Mouse (Mus musculus) liver, embryonic 11.5 days (tissue): ENCODE measurements around the gene Fam131a. TPM values are rescaled to one million over a fixed set of nuclear protein-coding genes. Genes with fewer than 3 reads are reported as not detected.
A peak's percentile ranks its signal among the peaks of the same experiment; 100 is the strongest.

Source experiments
- ATAC-seq: fragments of 200-750 bp; cut with Nextera tagmentation; replicated peaks from 2 replicates; pipeline ENCODE4 v1.8.0; 2017; ENCODE audit warnings: moderate number of reproducible peaks, mild to moderate bottlenecking, moderate TSS enrichment, moderate library complexity; ENCODE audit not compliant: low FRiP score
- DNase-seq: peaks from one replicate; pipeline ENCODE4 v3.0.0-alpha.2; 2017; ENCODE audit warnings: low spot score
- H3K27ac ChIP-seq: fragments of 300-500 bp; sonication (generic); 2 replicates; pipeline ENCODE4 v1.5.1; 2014; ENCODE audit warnings: mild to moderate bottlenecking, low read depth, low read length, control low read depth
- H3K27me3 ChIP-seq: fragments of 300-500 bp; sonication (generic); replicated peaks from 2 replicates; pipeline ENCODE4 v1.6.1; 2014; ENCODE audit warnings: low read length, mixed read lengths; ENCODE audit not compliant: control insufficient read depth, insufficient read depth
- H3K36me3 ChIP-seq: fragments of 300-500 bp; sonication (generic); 2 replicates; pipeline ENCODE4 v1.6.1; 2014; ENCODE audit warnings: mild to moderate bottlenecking, low read length, moderate library complexity, mixed read lengths; ENCODE audit not compliant: control insufficient read depth, insufficient read depth
- H3K4me1 ChIP-seq: fragments of 300-500 bp; sonication (generic); replicated peaks from 2 replicates; pipeline ENCODE4 v1.6.1; 2014; ENCODE audit warnings: low read length, mixed read lengths; ENCODE audit not compliant: control insufficient read depth, insufficient read depth
- H3K4me2 ChIP-seq: fragments of 300-500 bp; sonication (generic); 2 replicates; pipeline ENCODE4 v1.6.1; 2014; ENCODE audit warnings: mild to moderate bottlenecking, control low read depth, moderate library complexity
- H3K4me3 ChIP-seq: fragments of 300-500 bp; sonication (generic); 2 replicates; pipeline ENCODE4 v1.5.1; 2014; ENCODE audit warnings: low read depth, low read length, control low read depth
- H3K9ac ChIP-seq: fragments of 300-500 bp; sonication (generic); 2 replicates; pipeline ENCODE4 v1.6.1; 2014; ENCODE audit warnings: low read depth, low read length, control low read depth
- H3K9me3 ChIP-seq: fragments of 300-500 bp; sonication (generic); 2 replicates; pipeline ENCODE4 v1.6.1; 2016; ENCODE audit warnings: low read length, inconsistent platforms, mixed read lengths; ENCODE audit not compliant: control insufficient read depth
- WGBS: fragments of 180-500 bp; shearing (Covaris S2); extraction: QIAGEN DNeasy Blood & Tissue Kit; methylation state at CpG from one replicate; pipeline ENCODE4 v1.1.7; 2014; 5-methylcytosine and 5-hydroxymethylcytosine counted together
- polyA plus RNA-seq: library from polyadenylated mRNA; unstranded; fragments of >200 nt; fragmentation: Nextera tagmentation; extraction: Ambion mirVana; gene quantifications from 2 replicates; pipeline ENCODE4 v1.2.1, GENCODE M21; 2014

The Fam131a gene
- polyA plus RNA-seq, 1 experiment from 2014 or later = 2.1 TPM

DNA sequence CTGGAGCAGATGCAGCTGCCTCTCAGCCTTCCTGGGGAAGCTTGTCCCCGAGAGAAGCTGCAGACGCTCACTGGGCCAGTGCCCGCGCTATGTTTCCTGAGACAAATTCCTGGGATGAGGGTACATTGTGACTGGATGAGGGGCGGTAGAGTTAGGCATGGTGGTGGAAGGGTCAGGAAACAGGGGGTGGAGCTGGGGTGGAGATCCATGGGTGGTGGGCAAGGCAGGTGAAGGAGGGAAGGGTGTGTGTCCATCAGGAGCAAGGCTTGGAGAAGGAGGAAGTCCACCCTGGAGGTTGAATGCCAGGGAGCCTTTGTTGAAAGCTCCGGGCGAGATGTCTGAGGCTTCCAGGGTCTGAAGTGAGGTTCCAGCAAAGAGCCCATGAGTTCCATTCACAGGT is 32.3 kb downstream of the Fam131a start:
- Histone ChIP-seq H3K9me3 (no peaks in the 10 kb centered on the region), H3K27ac (no peak overlapping the region), H3K27me3 (peaks cover 5% of the 10 kb centered on the region), H3K4me1 (no peaks in the 10 kb centered on the region), H3K9ac (no peak overlapping the region), H3K4me2 (no peak overlapping the region), H3K36me3 (no peaks in the 10 kb centered on the region; the same call in 1 of the 2 replicates), H3K4me3 (no peak overlapping the region)
- no peak for DNase-seq
- no peak for ATAC-seq
- 73% methylated on average over 7 of the region's 7 CpGs for WGBS

DNA sequence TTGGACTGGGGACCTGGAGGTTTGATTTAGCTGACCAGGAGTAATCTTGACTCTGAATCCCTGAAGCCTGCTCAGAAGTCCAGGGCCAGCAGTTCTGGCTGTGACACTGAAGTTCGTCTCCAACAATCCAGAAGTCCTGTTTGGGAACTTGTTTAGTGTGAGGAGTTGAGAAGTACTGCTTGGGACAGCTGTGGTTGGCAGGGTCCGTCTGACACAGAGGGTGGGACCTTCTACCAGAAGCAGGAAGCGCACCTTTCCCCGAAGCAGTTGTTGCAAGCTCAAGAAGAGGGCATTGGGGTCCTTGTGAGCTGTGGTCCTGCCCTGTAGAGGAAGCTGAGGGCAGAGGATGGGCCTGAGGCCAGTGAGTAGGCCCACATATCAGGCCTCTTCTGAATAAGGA is 32.7 kb downstream of the Fam131a start:
- Histone ChIP-seq H3K4me2 (no peak overlapping the region), H3K4me1 (no peaks in the 10 kb centered on the region), H3K9me3 (no peaks in the 10 kb centered on the region), H3K36me3 (no peaks in the 10 kb centered on the region), H3K4me3 (no peak overlapping the region), H3K27ac (no peak overlapping the region), H3K9ac (no peak overlapping the region), H3K27me3 (peaks cover 8% of the 10 kb centered on the region)
- no peak for ATAC-seq
- 72% methylated on average over 4 of the region's 4 CpGs for WGBS
- DNase-seq = no peak

DNA sequence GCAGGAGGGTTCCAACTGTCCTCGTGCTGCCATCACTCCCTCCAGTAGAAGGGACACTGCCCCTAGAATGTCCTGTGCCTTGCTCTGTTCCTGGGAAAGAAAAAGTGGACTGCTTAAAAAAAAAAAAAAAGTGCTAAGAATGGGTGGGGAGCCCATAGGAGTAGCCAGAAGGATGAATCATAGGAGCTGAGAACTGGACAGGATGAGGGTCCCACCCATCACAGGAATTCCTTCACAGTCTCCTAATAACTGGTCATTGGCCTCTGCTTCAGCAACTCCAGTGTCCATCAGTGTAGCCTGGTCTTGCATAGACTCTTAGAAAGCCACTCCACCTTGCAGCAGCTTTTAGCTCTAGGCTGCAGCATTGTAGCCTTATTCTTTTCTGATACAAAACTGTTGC is 33.3 kb downstream of the Fam131a start:
- no peaks in the 10 kb centered on the region for H3K4me1 ChIP-seq
- peaks cover 14% of the 10 kb centered on the region for H3K27me3 ChIP-seq
- DNase-seq (no peak), ATAC-seq (no peak)
- H3K36me3 ChIP-seq = no peaks in the 10 kb centered on the region
- no peak overlapping the region for H3K9ac ChIP-seq
- H3K4me3 ChIP-seq = no peak overlapping the region
- H3K9me3 ChIP-seq = no peaks in the 10 kb centered on the region
- no peak overlapping the region for H3K4me2 ChIP-seq
- 48% methylated on average over 1 of the region's 1 CpGs for WGBS
- no peak overlapping the region for H3K27ac ChIP-seq

DNA sequence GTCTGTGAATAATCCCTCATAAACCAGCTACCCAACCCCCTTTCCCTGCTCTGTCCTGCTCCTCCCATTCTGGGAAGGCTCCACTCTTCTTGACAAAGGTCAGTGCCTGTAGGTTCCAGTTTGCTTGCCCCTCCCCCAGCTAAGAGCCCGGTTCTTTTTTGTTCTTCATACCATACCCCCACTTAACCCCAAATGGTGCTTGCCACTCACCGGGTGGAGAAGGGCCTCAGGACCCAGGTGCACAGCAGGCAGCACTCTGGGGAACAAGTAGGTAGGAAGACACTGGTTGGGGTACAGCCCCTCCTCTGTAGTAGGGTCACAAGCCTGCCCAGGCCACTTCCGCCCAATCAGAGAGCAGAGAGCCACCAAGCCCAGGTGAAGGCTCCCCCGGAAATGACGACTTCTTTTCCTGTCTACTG is 37.3 kb downstream of the Fam131a start:
- H3K27me3 ChIP-seq = peaks cover 53% of the 10 kb centered on the region
- peak overlapping the region; percentile 23 for H3K4me2 ChIP-seq
- H3K9ac ChIP-seq = no peak overlapping the region
- no peaks in the 10 kb centered on the region for H3K36me3 ChIP-seq
- ATAC-seq = peak; percentile 50; the same call in 1 of the 2 replicates
- peaks cover 3% of the 10 kb centered on the region; the same call in 1 of the 2 replicates for H3K4me1 ChIP-seq
- H3K4me3 ChIP-seq = peak overlapping the region; percentile 27; the same call in 1 of the 2 replicates
- no peaks in the 10 kb centered on the region for H3K9me3 ChIP-seq
- peak overlapping the region; percentile 30; the same call in 1 of the 2 replicates for H3K27ac ChIP-seq
- 22% methylated on average over 5 of the region's 5 CpGs for whole genome bisulfite sequencing
- no peak for DNase-seq

DNA sequence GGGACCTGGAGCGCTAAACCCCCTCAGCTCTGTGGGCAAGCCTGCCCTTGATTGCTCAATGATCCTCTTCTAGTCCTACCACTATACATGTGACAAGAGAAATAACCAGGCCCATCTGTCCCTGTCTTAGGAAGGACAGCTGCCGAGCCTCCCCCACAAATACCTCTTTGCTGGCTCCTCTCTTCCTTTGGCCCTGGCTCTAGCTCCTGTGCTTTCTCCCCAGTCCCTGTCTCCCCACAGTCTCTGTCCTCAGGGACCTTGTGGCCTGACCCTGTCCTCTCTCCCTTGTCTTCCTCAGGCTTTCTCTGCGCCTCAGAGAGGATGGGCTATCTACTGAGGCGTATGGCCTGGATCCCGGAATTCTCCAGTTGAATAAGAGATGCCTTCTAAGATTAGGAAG is 38.6 kb downstream of the Fam131a start:
- 54% methylated on average over 5 of the region's 5 CpGs for WGBS
- H3K27me3 ChIP-seq = peaks cover 64% of the 10 kb centered on the region

DNA sequence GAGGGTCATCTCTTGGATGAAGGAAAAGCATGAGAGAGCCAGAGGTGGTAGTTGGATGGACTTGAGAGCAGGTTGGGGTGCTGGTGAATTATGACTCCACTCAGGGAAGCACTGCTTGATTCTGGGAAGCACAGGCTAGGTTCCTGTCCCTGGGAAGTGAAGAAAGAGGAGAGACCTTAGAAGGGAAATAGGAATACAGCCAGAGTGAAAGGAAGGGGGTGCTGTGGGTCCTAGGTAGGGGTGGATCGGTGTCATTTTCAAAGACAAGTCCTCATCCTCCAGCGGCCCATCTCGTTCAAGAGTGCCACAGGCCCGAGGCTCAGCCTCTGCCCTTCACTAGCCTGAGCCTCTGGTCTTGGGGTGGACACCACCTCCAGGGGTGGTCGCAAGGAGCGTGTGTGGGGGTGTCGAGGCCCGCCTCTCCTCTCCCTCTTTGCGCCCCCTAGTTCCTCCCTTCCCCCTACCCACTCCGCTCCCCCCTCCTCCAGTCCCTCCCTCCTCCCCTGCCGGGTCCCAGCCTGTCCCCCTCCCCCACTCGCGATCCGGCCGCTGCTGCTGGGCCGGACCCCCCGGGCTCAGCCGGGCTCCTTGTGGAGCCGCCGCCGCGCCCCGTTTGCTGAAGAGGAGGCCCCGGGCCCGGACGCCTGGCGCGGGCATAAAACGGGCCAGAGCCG is 39.3 kb downstream of the Fam131a start:
- Histone ChIP-seq H3K4me1 (peaks cover 3% of the 10 kb centered on the region; the same call in 1 of the 2 replicates), H3K27ac (peak overlapping the region; percentile 41; the same call in 1 of the 2 replicates), H3K4me2 (peak overlapping the region; percentile 64), H3K36me3 (no peaks in the 10 kb centered on the region), H3K9ac (peak overlapping the region; percentile 56), H3K9me3 (no peaks in the 10 kb centered on the region), H3K27me3 (peaks cover 62% of the 10 kb centered on the region), H3K4me3 (peak overlapping the region; percentile 50)
- 2% methylated on average over 30 of the region's 30 CpGs for WGBS
- DNase-seq (no peak), ATAC-seq (peak; percentile 5; the same call in 1 of the 2 replicates)

More for the DNA sequence above, 38.6 kb downstream of the Fam131a start:
- no peak overlapping the region for H3K4me2 ChIP-seq
- H3K9me3 ChIP-seq = no peaks in the 10 kb centered on the region
- no peak overlapping the region for H3K27ac ChIP-seq
- no peak overlapping the region for H3K4me3 ChIP-seq
- H3K9ac ChIP-seq = no peak overlapping the region
- ATAC-seq = no peak
- H3K36me3 ChIP-seq = no peaks in the 10 kb centered on the region
- H3K4me1 ChIP-seq = peaks cover 3% of the 10 kb centered on the region; the same call in 1 of the 2 replicates
- DNase-seq = no peak

DNA sequence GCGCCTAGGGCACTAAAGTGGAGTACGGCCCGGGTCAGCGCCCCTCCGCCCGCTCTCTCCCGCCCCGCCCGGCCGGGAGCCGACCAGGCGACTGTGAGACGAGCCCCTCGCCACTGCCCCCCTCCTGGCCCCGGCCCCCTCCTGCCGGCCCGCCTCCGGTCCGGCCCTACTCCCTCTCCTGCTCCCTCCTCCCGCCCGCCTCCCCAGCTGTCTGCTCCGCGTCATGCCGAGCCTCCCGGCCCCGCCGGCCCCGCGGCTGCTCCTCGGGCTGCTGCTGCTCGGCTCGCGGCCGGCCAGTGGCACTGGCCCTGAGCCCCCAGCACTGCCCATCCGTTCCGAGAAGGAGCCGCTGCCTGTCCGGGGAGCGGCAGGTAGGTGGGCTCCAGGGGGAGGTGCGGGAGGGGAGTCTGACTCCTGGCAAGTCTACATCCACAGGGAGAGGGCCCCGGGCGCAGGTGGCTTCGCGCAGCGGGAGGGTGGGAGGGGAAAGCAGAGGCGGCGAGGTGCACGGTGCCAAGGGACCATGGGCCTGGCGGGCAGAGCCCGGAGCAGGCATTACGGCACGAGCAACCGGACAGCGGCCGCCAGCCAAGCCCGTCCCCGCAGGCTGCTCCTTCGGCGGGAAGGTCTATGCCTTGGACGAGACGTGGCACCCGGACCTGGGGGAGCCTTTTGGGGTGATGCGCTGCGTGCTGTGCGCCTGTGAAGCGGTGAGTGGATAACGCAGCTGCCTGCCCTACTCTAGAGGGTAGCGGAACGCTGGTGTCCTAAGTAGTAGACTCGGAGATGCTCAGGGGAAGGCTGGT is 40.1 kb downstream of the Fam131a start, which contains the start of gene Chrd:
Gene Chrd (plus strand): TSS at position 203 of the 806 bp plus-strand sequence.
- peak within 1 kb of the TSS; percentile 64 for H3K4me2 ChIP-seq
- DNase-seq (peak; percentile 70), ATAC-seq (peak; percentile 56; the same call in 1 of the 2 replicates)
- H3K36me3 ChIP-seq = no peaks in the 10 kb centered on the region
- H3K4me1 ChIP-seq = peaks cover 3% of the 10 kb centered on the region; the same call in 1 of the 2 replicates
- peak within 1 kb of the TSS; percentile 50 for H3K4me3 ChIP-seq
- WGBS = 2% methylated on average over 56 of the region's 70 CpGs
- H3K27me3 ChIP-seq = peaks cover 62% of the 10 kb centered on the region
- no peaks in the 10 kb centered on the region for H3K9me3 ChIP-seq
- H3K9ac ChIP-seq = peak within 1 kb of the TSS; percentile 56
- peak within 1 kb of the TSS; percentile 41; the same call in 1 of the 2 replicates for H3K27ac ChIP-seq

DNA sequence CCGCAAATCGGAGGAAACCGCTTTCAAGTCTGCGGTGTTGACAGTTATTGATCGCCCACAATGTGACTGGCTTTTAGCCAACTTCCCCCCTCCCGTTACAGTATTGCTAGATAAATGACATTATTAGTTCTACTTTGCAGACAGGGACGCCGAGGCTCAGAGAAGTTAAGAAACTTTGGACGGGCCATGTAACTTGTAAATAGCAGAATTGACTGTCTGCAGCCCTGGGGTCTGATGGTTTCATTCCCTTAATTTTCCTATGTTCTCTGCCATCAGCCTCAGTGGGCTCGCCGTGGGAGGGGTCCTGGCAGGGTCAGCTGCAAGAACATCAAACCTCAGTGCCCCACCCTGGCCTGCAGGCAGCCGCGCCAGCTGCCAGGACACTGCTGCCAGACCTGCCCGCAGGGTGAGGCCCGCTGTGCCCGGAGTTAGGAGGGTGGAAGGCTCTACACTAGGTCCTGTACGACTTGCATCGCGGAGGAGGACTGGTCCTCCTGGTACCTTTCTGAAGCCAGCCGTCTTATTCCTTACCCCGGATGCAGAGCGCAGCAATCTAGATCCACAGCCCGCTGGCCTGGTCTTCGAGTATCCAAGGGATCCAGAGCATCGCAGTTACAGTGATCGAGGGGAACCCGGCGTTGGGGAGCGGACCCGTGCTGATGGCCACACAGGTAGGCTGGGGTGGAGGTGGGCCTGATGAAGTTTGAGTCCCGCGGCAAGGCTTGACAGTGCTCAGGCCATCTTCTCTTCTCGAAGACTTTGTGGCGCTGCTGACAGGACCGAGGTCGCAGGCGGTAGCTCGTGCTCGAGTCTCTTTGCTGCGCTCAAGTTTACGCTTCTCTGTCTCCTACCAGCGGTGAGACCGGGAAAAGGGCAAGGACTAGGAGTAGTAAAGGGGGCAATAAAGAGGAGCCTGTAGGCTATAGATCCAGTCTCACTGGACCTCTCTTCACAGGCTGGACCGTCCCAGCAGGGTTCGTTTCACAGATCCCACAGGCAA is 41.0 kb downstream of the Fam131a start, which contains the start of gene Thpo:
Gene Thpo (minus strand): TSS at position 781 of the 1,000 bp plus-strand sequence.
- DNase-seq (no peak), ATAC-seq (no peak)
- Histone ChIP-seq H3K27me3 (peaks cover 62% of the 10 kb centered on the region), H3K9ac (no peak within 1 kb of the TSS), H3K9me3 (no peaks in the 10 kb centered on the region), H3K4me3 (peak within 1 kb of the TSS; percentile 50), H3K36me3 (no peaks in the 10 kb centered on the region), H3K27ac (no peak within 1 kb of the TSS), H3K4me1 (peaks cover 3% of the 10 kb centered on the region; the same call in 1 of the 2 replicates), H3K4me2 (peak within 1 kb of the TSS; percentile 64)
- WGBS = 3% methylated on average over 45 of the region's 45 CpGs
